Mouse (Mus musculus) heart, adult 18-20 months (tissue): ENCODE data around the gene Eral1. TPM values are rescaled to one million over a fixed set of nuclear protein-coding genes. Genes with fewer than 3 reads are reported as not detected.
A peak's percentile ranks its signal among the peaks of the same experiment; 100 is the strongest.
"Not testable (repeated sequence)": the region's sequence is repeated elsewhere in the genome, so short reads cannot be mapped to it uniquely, and the experiment has no call there.

Source experiments
- DNase-seq, 2 experiments: peaks; one replicate each; pipeline ENCODE4 v3.0.0; 2021 to 2022; ENCODE audit warnings: mixed read lengths in 1 of 2
- total RNA-seq, 2 experiments: library from RNA; stranded (reverse); gene quantifications; 2 replicates each; pipeline ENCODE4 v1.2.3; 2021

The Eral1 gene
- total RNA-seq, 2 experiments from 2014 or later, result 28.9 to 29.3 TPM

- DNase-seq, result no peak
Measured at GRCm38 (mm10) chr11:78087756-78088281, 7.6 kb upstream of the Eral1 start.

DNA sequence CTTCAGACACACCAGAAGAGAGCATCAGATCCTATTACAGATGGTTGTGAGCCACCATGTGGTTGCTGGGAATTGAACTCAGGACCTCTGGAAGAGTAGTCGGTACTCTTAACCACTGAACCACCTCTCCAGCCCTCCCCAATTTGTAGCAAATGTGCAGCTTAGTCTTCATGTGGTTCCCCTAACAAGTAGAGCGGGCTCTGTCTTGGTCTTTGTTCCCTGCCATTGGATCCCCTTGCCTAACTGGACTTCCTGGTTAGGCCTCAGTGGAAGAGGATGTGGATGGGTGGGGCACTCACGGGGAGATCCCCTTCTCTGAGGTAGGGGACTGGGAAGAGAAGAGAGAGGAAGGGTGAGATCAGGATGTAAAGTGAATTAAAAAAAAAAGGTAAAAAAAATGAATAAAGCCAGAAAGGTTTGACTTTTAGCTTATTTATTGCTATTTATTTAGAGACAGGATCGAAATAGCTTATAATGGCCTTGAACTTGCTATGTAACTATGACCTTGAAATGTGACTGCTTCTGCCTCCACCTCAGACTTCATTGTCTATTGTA is 6.8 kb upstream of the Eral1 start:
- DNase-seq, result no peak

DNA sequence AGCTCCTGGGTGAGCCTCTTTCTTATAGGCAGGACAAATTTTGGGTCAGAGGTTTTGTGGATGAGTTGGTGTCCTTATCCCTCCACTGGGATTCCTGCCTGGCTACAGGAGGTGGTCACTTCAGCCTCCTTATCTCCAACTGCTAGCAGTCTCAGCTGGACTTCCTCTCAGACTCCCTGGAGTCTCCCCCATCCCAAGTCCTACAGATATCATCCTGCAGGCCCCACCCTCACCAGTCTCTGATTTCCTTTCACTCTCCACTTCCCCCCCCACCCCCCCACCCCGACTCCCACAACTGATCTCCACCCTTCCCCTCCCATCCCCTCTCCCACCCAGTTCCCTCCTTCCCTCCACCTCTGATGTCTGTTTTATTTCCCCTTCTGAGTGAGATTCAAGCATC is 3.4 kb upstream of the Eral1 start:
- DNase-seq, result no peak

DNA sequence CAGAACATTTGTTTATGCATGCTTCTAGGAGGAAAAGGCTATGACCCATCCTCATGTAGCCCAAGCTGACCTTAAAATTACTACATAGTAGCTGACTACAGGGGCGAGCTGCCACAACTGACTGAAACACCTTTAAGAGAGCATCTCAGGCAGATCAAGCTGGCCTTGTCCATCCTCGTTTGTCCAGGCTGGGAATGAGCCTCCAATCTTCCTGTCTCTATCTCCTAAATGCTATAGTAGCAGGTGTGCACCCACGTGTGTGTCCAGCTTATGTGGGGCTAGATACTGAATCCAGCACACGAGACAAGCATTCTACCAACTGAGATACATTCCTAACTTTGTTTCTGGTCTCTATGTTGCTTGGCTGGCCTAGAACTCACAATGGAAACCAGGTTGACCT is 5.5 kb downstream of the Eral1 start:
- DNase-seq, result no peak

DNA sequence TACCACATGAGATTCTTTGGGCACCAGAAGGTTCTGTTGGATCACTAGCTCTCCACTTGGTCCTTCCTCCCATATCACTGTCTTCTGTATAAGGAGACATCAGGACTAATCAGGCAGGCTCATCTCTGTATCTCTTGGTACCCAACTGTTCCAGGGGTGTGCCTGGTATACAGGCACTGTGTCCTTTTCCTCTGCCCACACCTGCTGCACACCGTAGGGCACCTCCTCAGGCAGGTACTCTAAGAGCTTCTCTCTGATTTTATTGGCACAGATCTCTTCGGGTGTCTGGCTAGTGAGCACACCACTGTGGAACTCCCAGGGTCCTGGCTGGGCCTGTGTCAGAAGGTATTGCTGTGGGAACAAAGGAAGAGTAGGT is 5.9 kb downstream of the Eral1 start:
- DNase-seq, result no peak

GRCm38 (mm10) chr11:78073577-78074276 is 6.5 kb downstream of the Eral1 start:
- DNase-seq, result no peak

- no peak for DNase-seq
Measured at GRCm38 (mm10) chr11:78072425-78073130, 7.6 kb downstream of the Eral1 start.

DNA sequence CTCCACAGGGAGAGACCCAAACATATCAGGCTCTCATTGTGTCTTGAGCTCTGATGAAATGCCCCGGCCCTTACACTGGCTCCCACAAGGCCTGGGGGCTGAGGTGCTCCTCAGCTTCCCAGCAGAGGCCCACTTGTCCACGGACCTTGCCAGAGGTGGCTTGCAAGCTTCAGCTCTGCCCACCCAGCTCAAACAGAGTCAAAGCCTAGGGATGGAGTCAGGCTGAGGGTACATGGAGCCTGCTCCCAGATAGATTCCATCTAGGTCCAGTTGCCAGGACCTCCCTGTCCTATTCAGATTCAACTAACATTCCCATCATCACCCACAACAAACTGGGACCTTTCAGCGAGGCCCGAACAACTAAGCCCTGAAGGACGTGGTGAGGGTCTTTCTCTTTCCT is 8.2 kb downstream of the Eral1 start:
- DNase-seq, result no peak

DNA sequence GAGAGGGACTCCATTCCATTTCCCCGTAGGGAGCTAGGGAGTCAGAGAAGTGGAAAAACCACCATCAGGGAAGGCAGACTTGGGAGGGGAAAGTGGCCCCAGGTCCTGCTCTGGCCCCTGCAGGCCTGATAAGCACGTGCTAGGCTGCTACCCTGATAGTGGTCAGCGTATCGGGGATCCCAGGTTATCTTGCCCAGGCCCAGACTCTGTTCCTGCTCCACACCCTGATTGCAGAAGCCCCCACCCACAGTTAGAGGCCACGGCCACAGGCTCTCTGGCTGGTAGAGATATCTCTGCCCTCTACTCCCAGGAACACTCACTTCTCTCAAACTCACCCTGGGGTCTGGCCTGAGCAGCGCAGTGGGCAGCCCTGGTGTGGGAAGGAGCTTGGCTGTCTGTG is 10.5 kb downstream of the Eral1 start:
- DNase-seq, result no peak

- no peak for DNase-seq
Measured at GRCm38 (mm10) chr11:78069130-78069529, 11.1 kb downstream of the Eral1 start.

DNA sequence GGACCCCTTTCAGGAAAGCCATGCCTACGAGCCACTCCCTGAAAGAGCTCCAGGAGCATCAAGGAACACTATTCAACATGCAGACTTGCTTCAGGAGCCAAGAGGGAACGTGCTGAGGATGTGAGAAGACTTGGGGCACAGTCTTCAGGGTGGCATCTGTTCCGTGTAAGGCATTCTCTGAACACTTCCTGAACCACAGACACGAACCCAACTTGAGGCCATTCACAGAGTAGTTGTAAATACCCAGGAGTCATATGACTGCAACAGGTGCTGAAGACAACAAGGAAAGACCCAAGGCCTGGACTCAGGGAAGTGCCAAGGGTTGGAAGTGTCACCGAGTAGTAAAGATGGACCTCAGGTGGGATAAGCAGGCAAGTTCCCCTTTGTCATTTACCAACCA is 12.6 kb downstream of the Eral1 start:
- no peak for DNase-seq

DNA sequence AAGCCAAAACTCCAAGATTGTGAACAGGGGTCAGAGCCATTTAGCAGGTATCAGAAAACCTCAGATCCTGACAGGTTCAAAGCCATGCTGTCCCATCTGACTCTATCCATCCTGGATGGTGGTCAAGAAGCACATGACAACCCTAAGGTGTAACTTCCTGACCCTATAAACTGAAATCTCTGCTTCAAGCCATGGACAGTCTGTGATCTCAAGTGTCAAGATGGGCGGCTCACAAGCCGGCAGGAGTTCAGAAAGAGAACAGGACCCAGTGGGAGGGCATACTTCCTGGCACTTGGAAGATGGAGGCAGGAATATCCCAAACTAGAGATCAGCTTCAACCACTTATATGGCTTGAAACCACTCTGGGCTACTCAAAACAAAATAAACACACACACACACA is 13.5 kb downstream of the Eral1 start:
- DNase-seq, result no peak

DNA sequence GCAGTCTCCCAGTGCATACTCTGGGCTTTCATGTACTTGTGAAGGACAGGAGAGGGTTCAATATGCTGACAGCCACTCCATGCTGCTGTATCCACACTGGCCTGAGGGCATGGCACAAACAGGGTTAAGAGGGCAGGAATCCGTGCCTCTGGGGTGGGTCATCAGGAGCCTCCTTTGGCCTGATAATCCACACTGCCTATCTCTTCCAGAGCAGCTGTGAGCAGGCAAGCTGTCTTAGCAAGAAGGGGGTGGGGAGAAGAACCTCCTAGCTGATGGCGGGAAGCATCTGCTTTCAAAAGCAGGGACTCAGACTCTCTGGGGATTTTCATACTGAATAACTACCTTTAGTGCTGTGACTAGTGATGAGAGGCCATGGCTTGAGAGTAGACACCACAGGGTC is 14.3 kb downstream of the Eral1 start:
- no peak for DNase-seq

DNA sequence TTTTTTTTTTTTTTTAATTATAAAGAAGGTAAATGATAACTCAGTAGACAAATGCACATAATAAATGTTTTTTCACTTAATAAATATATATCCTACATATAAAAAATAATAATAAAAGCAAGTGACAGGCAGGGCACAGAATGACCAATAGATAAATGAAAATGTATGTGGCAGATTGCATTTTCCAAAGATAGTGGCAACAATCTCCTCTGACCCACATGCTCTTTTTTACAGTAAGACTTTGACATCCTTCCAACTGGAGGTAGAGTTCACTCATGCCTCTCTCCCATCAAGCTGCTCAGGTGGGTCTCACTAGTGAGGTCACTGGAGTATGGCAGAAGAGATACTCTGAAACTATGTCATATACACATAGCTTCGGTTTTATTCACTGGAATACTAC is 17.6 kb downstream of the Eral1 start:
- no peak for DNase-seq

GRCm38 (mm10) chr11:78059833-78060757 is 20.1 kb downstream of the Eral1 start:
- peak; percentile 79 to 87 for DNase-seq

- DNase-seq, result no peak
Measured at GRCm38 (mm10) chr11:78056946-78057345, 23.2 kb downstream of the Eral1 start.

GRCm38 (mm10) chr11:78053078-78053477 is 27.1 kb downstream of the Eral1 start:
- no peak for DNase-seq

DNA sequence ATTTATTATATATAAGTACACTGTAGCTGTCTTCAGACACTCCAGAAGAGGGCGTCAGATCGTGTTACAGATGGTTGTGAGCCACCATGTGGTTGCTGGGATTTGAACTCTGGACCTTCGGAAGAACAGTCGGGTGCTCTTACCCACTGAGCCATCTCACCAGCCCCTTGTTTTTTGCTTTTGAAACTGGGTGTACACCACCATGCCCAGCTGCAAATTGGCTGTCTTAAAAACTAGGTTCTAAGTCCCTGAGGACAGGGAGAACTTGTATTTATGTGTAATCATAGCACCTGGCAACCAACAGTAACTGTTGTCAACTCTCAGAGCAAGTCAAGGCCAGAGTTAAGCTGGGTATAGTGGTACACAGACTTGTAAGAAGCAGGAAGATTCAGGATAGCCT is 31.5 kb downstream of the Eral1 start:
- DNase-seq, result not testable (repeated sequence)

- peak; percentile 89 to 94 for DNase-seq
Measured at GRCm38 (mm10) chr11:78044758-78045251, 35.4 kb downstream of the Eral1 start.

GRCm38 (mm10) chr11:78042290-78042870 is 37.8 kb downstream of the Eral1 start:
- not testable (repeated sequence) for DNase-seq

DNA sequence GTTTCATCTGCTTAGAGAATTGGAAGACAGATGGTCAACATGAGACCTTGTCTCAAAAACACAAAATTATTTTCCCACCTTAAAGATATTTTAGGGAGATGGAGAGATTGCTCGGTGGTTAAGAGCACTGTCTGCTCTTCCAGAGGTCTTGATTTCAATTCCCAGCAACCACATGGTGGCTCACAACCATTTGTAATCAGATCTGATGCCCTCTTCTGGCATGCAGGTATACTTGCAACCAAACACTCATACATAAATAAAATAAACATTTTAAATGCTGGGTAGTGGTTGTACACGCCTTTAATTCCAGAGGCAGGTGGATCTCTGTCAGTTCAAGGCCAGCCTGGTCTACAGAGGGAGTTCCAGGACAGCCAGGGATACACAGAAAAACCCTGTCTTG is 39.3 kb downstream of the Eral1 start:
- DNase-seq, result no peak
